Mouse (Mus musculus) kidney, adult 2 months (tissue): ENCODE measurements at regions not wholly inside any gene's neighbourhood (a gene's known extent, or its start where the extent isn't known, plus 50 kb on each side); places are given as distances from the start of the nearest gene placed in this dataset.

Experiments used
- DNase-seq: peaks from one replicate; pipeline ENCODE4 v3.0.0; 2021
- H3K27ac ChIP-seq: fragments of 200-500 bp; 2 replicates; pipeline ENCODE4 v1.5.1; 2012; ENCODE audit warnings: low read depth, low read length, control low read depth, inconsistent platforms; ENCODE audit not compliant: insufficient read depth
- H3K27me3 ChIP-seq: fragments of 200-500 bp; replicated peaks from 2 replicates; pipeline ENCODE4 v1.6.1; 2012; ENCODE audit warnings: mild to moderate bottlenecking, moderate library complexity, low read length, inconsistent platforms; ENCODE audit not compliant: control insufficient read depth, insufficient read depth
- H3K36me3 ChIP-seq: fragments of 200-500 bp; 2 replicates; pipeline ENCODE4 v1.6.1; 2012; ENCODE audit warnings: mild to moderate bottlenecking, moderate library complexity, low read length, inconsistent platforms; ENCODE audit not compliant: control insufficient read depth, insufficient read depth
- H3K4me1 ChIP-seq: fragments of 200-500 bp; 2 replicates; pipeline ENCODE4 v1.6.1; 2011; ENCODE audit warnings: low read length; ENCODE audit not compliant: control insufficient read depth, insufficient read depth
- H3K4me3 ChIP-seq: fragments of 200-500 bp; 2 replicates; pipeline ENCODE4 v1.5.1; 2011; ENCODE audit warnings: mild to moderate bottlenecking, low read depth, low read length, control low read depth; ENCODE audit not compliant: insufficient read depth
- CTCF ChIP-seq: fragments of 200-500 bp; conservative IDR thresholded peaks from 2 replicates; pipeline ENCODE4 v1.5.1; 2011; ENCODE audit warnings: low read depth, mild to moderate bottlenecking, control low read depth, low read length, moderate library complexity, mixed read lengths; ENCODE audit not compliant: insufficient read depth, insufficient read length
- POLR2A ChIP-seq: fragments of 200-500 bp; IDR thresholded peaks from one replicate; pipeline ENCODE4 v1.6.1; 2011; ENCODE audit warnings: low read depth, low read length, control low read depth
- WGBS: fragments of 180-500 bp; shearing (Covaris S2); methylation state at CpG from one replicate; pipeline ENCODE4 v1.1.7; 2018; 5-methylcytosine and 5-hydroxymethylcytosine counted together

GRCm38 (mm10) chr1:76530342-76530741, 984.3 kb downstream of the Slc4a3 start:
- Histone ChIP-seq H3K4me3 (no peak overlapping the region), H3K27me3 (no peaks in the 10 kb centered on the region), H3K27ac (no peak overlapping the region), H3K36me3 (no peaks in the 10 kb centered on the region), H3K4me1 (no peaks in the 10 kb centered on the region)
- WGBS, result 64% methylated on average over 6 of the region's 6 CpGs
- TF ChIP-seq POLR2A (no peak), CTCF (no peak)
- no peak for DNase-seq

DNA sequence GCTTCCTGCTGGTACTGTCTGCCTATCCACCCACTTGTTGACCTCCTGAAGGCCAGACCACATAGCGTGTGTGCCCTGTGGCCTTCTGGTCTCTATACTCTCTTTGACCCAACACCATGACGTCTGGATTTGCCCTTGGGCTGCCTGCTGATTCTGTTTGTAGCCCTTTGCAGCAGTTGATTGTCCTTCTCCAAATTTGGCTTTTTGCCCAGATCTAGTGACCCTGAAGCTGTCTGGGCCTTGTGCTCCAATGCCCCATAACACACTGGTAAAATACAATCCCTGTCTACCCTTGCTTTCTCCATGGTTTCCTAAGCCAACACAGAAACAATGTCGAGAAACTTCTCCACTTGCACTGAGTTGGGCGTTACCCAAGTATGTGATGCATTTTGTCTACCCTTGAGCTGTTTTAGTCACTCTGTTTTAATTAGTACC, 979.3 kb downstream of the Epha4 start:
- Histone ChIP-seq H3K4me1 (no peaks in the 10 kb centered on the region), H3K4me3 (no peak overlapping the region), H3K27ac (no peak overlapping the region), H3K27me3 (no peaks in the 10 kb centered on the region), H3K36me3 (no peaks in the 10 kb centered on the region)
- 71% methylated on average over 4 of the region's 4 CpGs for WGBS
- TF ChIP-seq POLR2A (no peak), CTCF (no peak)
- peak; percentile 17 for DNase-seq

DNA sequence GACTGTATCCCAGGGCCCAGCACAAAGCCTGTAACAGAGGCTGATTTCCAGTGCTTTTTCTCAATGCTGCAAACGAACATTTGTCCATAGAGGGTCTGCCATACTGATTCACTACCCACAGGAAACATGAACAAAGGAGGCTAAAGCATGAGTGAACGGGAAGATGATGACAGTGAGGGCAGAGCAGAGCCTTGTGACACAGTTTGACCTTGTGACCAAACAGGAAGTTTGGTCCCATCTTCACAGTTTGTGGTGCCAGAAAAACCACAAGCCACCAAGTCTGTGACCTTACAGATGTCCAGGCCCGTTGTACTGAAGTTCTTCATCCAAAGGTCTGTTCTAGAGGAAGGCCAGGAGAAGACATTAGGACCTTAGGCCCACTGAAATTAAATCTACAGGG, 974.4 kb downstream of the Epha4 start:
- TF ChIP-seq POLR2A, result no peak
- no peak for TF ChIP-seq CTCF
- Histone ChIP-seq H3K36me3 (no peaks in the 10 kb centered on the region), H3K4me1 (no peaks in the 10 kb centered on the region), H3K27me3 (no peaks in the 10 kb centered on the region), H3K4me3 (no peak overlapping the region), H3K27ac (no peak overlapping the region)
- peak; percentile 8 for DNase-seq
- WGBS, result 49% methylated on average over 3 of the region's 3 CpGs

GRCm38 (mm10) chr1:76550876-76551275, 964.0 kb downstream of the Epha4 start:
- no peak overlapping the region for H3K4me3 ChIP-seq
- H3K36me3 ChIP-seq, result no peaks in the 10 kb centered on the region
- DNase-seq, result peak; percentile 36
- H3K27me3 ChIP-seq, result no peaks in the 10 kb centered on the region
- WGBS, result 59% methylated on average over 5 of the region's 5 CpGs
- TF ChIP-seq CTCF, result no peak
- no peak for TF ChIP-seq POLR2A
- H3K27ac ChIP-seq, result no peak overlapping the region
- H3K4me1 ChIP-seq, result no peaks in the 10 kb centered on the region

DNA sequence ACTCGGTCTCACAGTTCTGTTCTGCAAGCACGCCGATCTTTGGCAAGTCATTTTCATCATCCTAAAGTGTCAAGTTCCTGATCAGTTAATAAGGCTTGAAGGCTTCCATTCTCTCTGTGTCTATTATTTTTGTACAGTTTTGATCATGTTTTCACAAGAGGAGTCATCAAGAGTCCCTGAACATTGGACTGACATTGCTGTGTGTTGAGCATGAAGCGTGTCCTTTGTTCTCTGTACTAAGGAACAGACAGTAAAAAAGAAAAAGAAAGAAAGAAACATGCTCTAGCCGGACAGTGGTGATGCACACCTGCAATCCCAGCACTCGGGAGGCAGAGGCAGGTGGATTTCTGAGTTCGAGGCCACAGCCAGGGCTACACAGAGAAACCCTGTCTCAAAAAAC, 955.4 kb downstream of the Epha4 start:
- DNase-seq, result no peak
- Histone ChIP-seq H3K4me3 (no peak overlapping the region), H3K27me3 (no peaks in the 10 kb centered on the region), H3K4me1 (no peaks in the 10 kb centered on the region), H3K27ac (no peak overlapping the region), H3K36me3 (no peaks in the 10 kb centered on the region)
- no peak for TF ChIP-seq POLR2A
- TF ChIP-seq CTCF, result no peak
- 90% methylated on average over 7 of the region's 7 CpGs for WGBS

DNA sequence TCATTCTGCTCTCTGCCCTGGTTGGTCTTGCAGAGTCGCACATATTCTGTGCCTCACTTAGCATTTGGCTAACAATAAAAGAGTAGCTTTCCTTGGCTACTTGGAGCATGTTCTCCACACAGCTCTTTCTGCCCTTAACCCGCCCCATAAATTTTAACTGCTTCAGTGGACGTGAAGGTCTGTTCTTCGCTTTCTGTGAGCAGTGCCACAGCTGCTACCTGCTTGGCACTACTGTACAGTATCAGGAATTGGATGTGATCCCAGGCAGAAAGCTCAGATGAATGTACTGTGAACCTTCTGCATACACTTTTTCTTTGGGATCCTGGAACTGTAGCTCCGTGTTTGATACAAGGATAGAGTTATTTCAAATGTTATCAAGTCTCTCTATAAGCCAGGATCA, 939.4 kb downstream of the Epha4 start:
- Histone ChIP-seq H3K27me3 (no peaks in the 10 kb centered on the region), H3K36me3 (no peaks in the 10 kb centered on the region), H3K27ac (no peak overlapping the region), H3K4me3 (no peak overlapping the region), H3K4me1 (no peaks in the 10 kb centered on the region)
- DNase-seq, result peak; percentile 0
- no peak for TF ChIP-seq POLR2A
- TF ChIP-seq CTCF, result no peak
- 28% methylated on average over 5 of the region's 5 CpGs for WGBS

GRCm38 (mm10) chr1:76585921-76586320, 929.0 kb downstream of the Epha4 start:
- Histone ChIP-seq H3K4me3 (no peak overlapping the region), H3K36me3 (no peaks in the 10 kb centered on the region), H3K4me1 (no peaks in the 10 kb centered on the region), H3K27ac (no peak overlapping the region), H3K27me3 (no peaks in the 10 kb centered on the region)
- TF ChIP-seq POLR2A, result no peak
- TF ChIP-seq CTCF, result no peak
- no peak for DNase-seq
- 91% methylated on average over 2 of the region's 2 CpGs for WGBS

GRCm38 (mm10) chr1:76625831-76626230, 889.1 kb downstream of the Epha4 start:
- no peak for TF ChIP-seq CTCF
- TF ChIP-seq POLR2A, result no peak
- 90% methylated on average over 3 of the region's 3 CpGs for WGBS
- Histone ChIP-seq H3K27me3 (no peaks in the 10 kb centered on the region), H3K4me1 (no peaks in the 10 kb centered on the region), H3K4me3 (no peak overlapping the region), H3K36me3 (no peaks in the 10 kb centered on the region), H3K27ac (no peak overlapping the region)
- DNase-seq, result no peak
